Mouse (Mus musculus) MEL (cell line): ENCODE measurements around the gene Mrps9. TPM values are rescaled to one million over a fixed set of nuclear protein-coding genes. Genes with fewer than 3 reads are reported as not detected.

Experiments
- DNase-seq: peaks from one replicate; pipeline ENCODE4 v3.0.0; 2011; ENCODE audit warnings: low read depth, low spot score
- H3K27ac ChIP-seq: 2 replicates; pipeline ENCODE4 v1.5.1; 2012; ENCODE audit warnings: low read depth, mild to moderate bottlenecking, control low read depth, low read length, moderate library complexity; ENCODE audit not compliant: control insufficient read depth
- H3K27me3 ChIP-seq, 2 experiments: fragments of 150-350 bp in 1 of 2; sonication (generic) in 1 of 2; 2 replicates each; pipeline ENCODE4 v1.6.1; 2012; ENCODE audit warnings: low read length in 2 of 2, mild to moderate bottlenecking in 2 of 2, improper control_type of control experiment in 1 of 2, moderate library complexity in 1 of 2; ENCODE audit not compliant: insufficient read depth in 2 of 2, control insufficient read depth in 1 of 2
- H3K36me3 ChIP-seq, 2 experiments: 2 replicates each; pipeline ENCODE4 v1.6.1; 2012 to 2014; ENCODE audit warnings: low read length in 2 of 2, improper control_type of control experiment in 1 of 2, inconsistent platforms in 1 of 2, mild to moderate bottlenecking in 1 of 2; ENCODE audit not compliant: insufficient read depth in 2 of 2, control insufficient read depth in 1 of 2
- H3K4me1 ChIP-seq, 2 experiments: fragments of 150-350 bp in 1 of 2; sonication (generic) in 1 of 2; 2 replicates each; pipeline ENCODE4 v1.6.1; 2012; ENCODE audit warnings: low read length in 2 of 2, improper control_type of control experiment in 1 of 2, mild to moderate bottlenecking in 1 of 2; ENCODE audit not compliant: insufficient read depth in 2 of 2, control insufficient read depth in 1 of 2
- H3K4me3 ChIP-seq, 2 experiments: fragments of 150-350 bp in 1 of 2; sonication (generic) in 1 of 2; 2 replicates each; pipeline ENCODE4 v1.5.1; 2012; ENCODE audit warnings: low read depth in 2 of 2, low read length in 2 of 2, mild to moderate bottlenecking in 2 of 2, moderate library complexity in 2 of 2, control low read depth in 1 of 2, improper control_type of control experiment in 1 of 2; ENCODE audit not compliant: control insufficient read depth in 1 of 2, insufficient read depth in 1 of 2
- H3K79me2 ChIP-seq: 2 replicates; pipeline ENCODE4 v1.6.1; 2012; ENCODE audit warnings: mild to moderate bottlenecking, low read length, moderate library complexity; ENCODE audit not compliant: control insufficient read depth, poor library complexity, insufficient read depth
- H3K9ac ChIP-seq: 2 replicates; pipeline ENCODE4 v1.6.1; 2012; ENCODE audit warnings: low read depth, mild to moderate bottlenecking, control low read depth, low read length, moderate library complexity; ENCODE audit not compliant: control insufficient read depth, poor library complexity, severe bottlenecking
- H3K9me3 ChIP-seq: fragments of 150-350 bp; sonication (generic); replicated peaks from 2 replicates; pipeline ENCODE4 v1.6.1; 2012; ENCODE audit warnings: mild to moderate bottlenecking, low read length, improper control_type of control experiment, moderate library complexity; ENCODE audit not compliant: insufficient read depth
- BHLHE40 ChIP-seq: IDR thresholded peaks from 2 replicates; pipeline ENCODE4 v1.6.1; 2012; ENCODE audit warnings: low read depth, mild to moderate bottlenecking, inconsistent platforms, low read length, improper control_type of control experiment, borderline replicate concordance
- CHD1 ChIP-seq: IDR thresholded peaks from 2 replicates; pipeline ENCODE4 v1.6.1; 2012; ENCODE audit warnings: low read depth, mild to moderate bottlenecking, inconsistent platforms, low read length, improper control_type of control experiment
- E2F4 ChIP-seq: IDR thresholded peaks from 2 replicates; pipeline ENCODE4 v1.6.1; 2011; ENCODE audit warnings: low read depth, low read length, improper control_type of control experiment, borderline replicate concordance
- ELF1 ChIP-seq: IDR thresholded peaks from 2 replicates; pipeline ENCODE4 v1.6.1; 2014; ENCODE audit warnings: low read depth, mild to moderate bottlenecking, inconsistent platforms, low read length, improper control_type of control experiment, moderate library complexity
- ETS1 ChIP-seq: IDR thresholded peaks from 2 replicates; pipeline ENCODE4 v1.6.1; 2012; ENCODE audit warnings: low read depth, mild to moderate bottlenecking, inconsistent platforms, low read length, improper control_type of control experiment, moderate library complexity
- GABPA ChIP-seq: IDR thresholded peaks from 2 replicates; pipeline ENCODE4 v1.6.1; 2012; ENCODE audit warnings: low read depth, mild to moderate bottlenecking, inconsistent platforms, low read length, improper control_type of control experiment, moderate library complexity
- JUND ChIP-seq: IDR thresholded peaks from 2 replicates; pipeline ENCODE4 v1.6.1; 2011; ENCODE audit warnings: low read depth, mild to moderate bottlenecking, improper control_type of control experiment, low read length
- MAFK ChIP-seq: IDR thresholded peaks from 2 replicates; pipeline ENCODE4 v1.6.1; 2011; ENCODE audit warnings: low read depth, mild to moderate bottlenecking, low read length, improper control_type of control experiment, borderline replicate concordance
- MAX ChIP-seq: IDR thresholded peaks from 2 replicates; pipeline ENCODE4 v1.6.1; 2011; ENCODE audit warnings: low read length, improper control_type of control experiment
- MAZ ChIP-seq: IDR thresholded peaks from 2 replicates; pipeline ENCODE4 v1.6.1; 2012; ENCODE audit warnings: low read depth, mild to moderate bottlenecking, inconsistent platforms, low read length, improper control_type of control experiment
- NELFE ChIP-seq: IDR thresholded peaks from 2 replicates; pipeline ENCODE4 v1.6.1; 2011; ENCODE audit warnings: low read depth, low read length, improper control_type of control experiment
- NRF1 ChIP-seq: IDR thresholded peaks from 2 replicates; pipeline ENCODE4 v1.6.1; 2014; ENCODE audit warnings: low read depth, mild to moderate bottlenecking, inconsistent platforms, low read length, improper control_type of control experiment, moderate library complexity; ENCODE audit not compliant: poor library complexity, insufficient read depth, severe bottlenecking
- POLR2A ChIP-seq, 2 experiments: IDR thresholded peaks; 2 replicates each; pipeline ENCODE4 v1.6.1; 2011 to 2012; ENCODE audit warnings: low read length in 2 of 2, mild to moderate bottlenecking in 2 of 2, control low read depth in 1 of 2, improper control_type of control experiment in 1 of 2, low read depth in 1 of 2, moderate library complexity in 1 of 2; ENCODE audit not compliant: control insufficient read depth in 1 of 2, insufficient read depth in 1 of 2, poor library complexity in 1 of 2
- POLR2AphosphoS2 ChIP-seq: IDR thresholded peaks from 2 replicates; pipeline ENCODE4 v1.6.1; 2011; ENCODE audit warnings: low read length, improper control_type of control experiment
- POLR2AphosphoS5 ChIP-seq: IDR thresholded peaks from 2 replicates; pipeline ENCODE4 v1.6.1; 2012; ENCODE audit warnings: low read depth, borderline replicate concordance, mild to moderate bottlenecking, inconsistent platforms, low read length, moderate library complexity, mixed read lengths
- RCOR1 ChIP-seq: IDR thresholded peaks from 2 replicates; pipeline ENCODE4 v1.6.1; 2012; ENCODE audit warnings: low read depth, mild to moderate bottlenecking, inconsistent platforms, low read length, improper control_type of control experiment
- SIN3A ChIP-seq: IDR thresholded peaks from 2 replicates; pipeline ENCODE4 v1.6.1; 2012; ENCODE audit warnings: low read length, improper control_type of control experiment, inconsistent platforms
- SMC3 ChIP-seq: IDR thresholded peaks from 2 replicates; pipeline ENCODE4 v1.6.1; 2011; ENCODE audit warnings: low read depth, low read length, improper control_type of control experiment
- TAL1 ChIP-seq: IDR thresholded peaks from 2 replicates; pipeline ENCODE4 v1.6.1; 2012; ENCODE audit warnings: mild to moderate bottlenecking, inconsistent platforms, low read length, moderate library complexity, mixed read lengths
- TBP ChIP-seq: IDR thresholded peaks from 2 replicates; pipeline ENCODE4 v1.8.0; 2011; ENCODE audit warnings: low read depth, low read length, improper control_type of control experiment
- UBTF ChIP-seq: IDR thresholded peaks from 2 replicates; pipeline ENCODE4 v1.6.1; 2012; ENCODE audit warnings: low read depth, mild to moderate bottlenecking, inconsistent platforms, low read length, improper control_type of control experiment, moderate library complexity, borderline replicate concordance; ENCODE audit not compliant: insufficient read depth
- USF2 ChIP-seq, 2 experiments: IDR thresholded peaks; 2 replicates each; pipeline ENCODE4 v1.6.1; 2011 to 2012; ENCODE audit warnings: improper control_type of control experiment in 2 of 2, low read length in 2 of 2, borderline replicate concordance in 1 of 2, inconsistent platforms in 1 of 2, low read depth in 1 of 2, mild to moderate bottlenecking in 1 of 2; ENCODE audit not compliant: insufficient read depth in 1 of 2
- ZMIZ1 ChIP-seq: IDR thresholded peaks from 2 replicates; pipeline ENCODE4 v1.6.1; 2012; ENCODE audit warnings: low read depth, mild to moderate bottlenecking, inconsistent platforms, low read length, improper control_type of control experiment, moderate library complexity
- ZNF384 ChIP-seq: IDR thresholded peaks from 2 replicates; pipeline ENCODE4 v1.6.1; 2012; ENCODE audit warnings: low read depth, mild to moderate bottlenecking, inconsistent platforms, low read length, improper control_type of control experiment
- polyA plus RNA-seq, 2 experiments: library from polyadenylated mRNA; stranded (reverse) in 1 of 2; unstranded in 1 of 2; fragments of >175 nt in 1 of 2; fragments of >200 nt in 1 of 2; gene quantifications; 2 replicates each; pipeline versions ENCODE4 v1.2.1 to v1.2.4; 2012; ENCODE audit warnings: low replicate concordance in 2 of 2, low read depth in 1 of 2; ENCODE audit not compliant: insufficient read length in 2 of 2, insufficient read depth in 1 of 2, missing spikeins in 1 of 2
- total RNA-seq: library from RNA; depleted of rRNA; stranded (reverse); fragments of 300-350 nt; gene quantifications from 2 replicates; pipeline ENCODE4 v1.2.3, GENCODE M21; 2012

Gene Mrps9
- total and polyA plus RNA-seq, 3 experiments, result 67.4 to 68.4 TPM; not detected in 1

- no peaks in the 10 kb centered on the region for H3K4me1 ChIP-seq
- H3K9me3 ChIP-seq, result no peaks in the 10 kb centered on the region
- TF ChIP-seq JUND (no peak), TBP (no peak), MAZ (no peak), SIN3A (no peak), POLR2AphosphoS5 (no peak), NRF1 (no peak), TAL1 (no peak), POLR2A (IDR thresholded peaks at IDR 0.05; ENCODE audit: control insufficient read depth in 1 of 2, insufficient read depth in 1 of 2, low read depth in 1 of 2, low read length in 2 of 2, poor library complexity in 1 of 2) (no peak), ZNF384 (no peak), POLR2AphosphoS2 (no peak)
- H3K27me3 ChIP-seq, result no peaks in the 10 kb centered on the region
- no peaks in the 10 kb centered on the region for H3K79me2 ChIP-seq
- no peak overlapping the region for H3K27ac ChIP-seq
- H3K36me3 ChIP-seq, result no peaks in the 10 kb centered on the region; a peak in 1 of 4 replicates
- H3K4me3 ChIP-seq, result no peak overlapping the region
- no peak overlapping the region for H3K9ac ChIP-seq
- no peak for DNase-seq
These were observed 54.1 kb downstream of the Mrps9 start for GRCm38 (mm10) chr1:42905148-42905547.

GRCm38 (mm10) chr1:42906696-42907095, 55.7 kb downstream of the Mrps9 start:
- no peaks in the 10 kb centered on the region for H3K27me3 ChIP-seq
- no peaks in the 10 kb centered on the region for H3K4me1 ChIP-seq
- no peaks in the 10 kb centered on the region for H3K9me3 ChIP-seq
- TF ChIP-seq NELFE, result no peak
- TF ChIP-seq UBTF, result no peak
- TF ChIP-seq SIN3A, result no peak
- no peak for TF ChIP-seq MAX
- no peak overlapping the region for H3K9ac ChIP-seq
- DNase-seq, result no peak
- no peaks in the 10 kb centered on the region for H3K79me2 ChIP-seq
- H3K27ac ChIP-seq, result no peak overlapping the region
- no peaks in the 10 kb centered on the region; a peak in 1 of 4 replicates for H3K36me3 ChIP-seq
- H3K4me3 ChIP-seq, result no peak overlapping the region

- no peak overlapping the region for H3K4me3 ChIP-seq
- no peaks in the 10 kb centered on the region for H3K79me2 ChIP-seq
- no peak overlapping the region for H3K27ac ChIP-seq
- H3K9ac ChIP-seq, result no peak overlapping the region
- H3K9me3 ChIP-seq, result no peaks in the 10 kb centered on the region
- DNase-seq, result no peak
- no peaks in the 10 kb centered on the region; a peak in 1 of 4 replicates for H3K36me3 ChIP-seq
- H3K27me3 ChIP-seq, result no peaks in the 10 kb centered on the region
- no peaks in the 10 kb centered on the region for H3K4me1 ChIP-seq
- TF ChIP-seq MAFK (no peak), POLR2AphosphoS2 (no peak), SIN3A (no peak), ETS1 (no peak), CHD1 (no peak), TBP (no peak), SMC3 (no peak), ZNF384 (no peak), RCOR1 (no peak), ZMIZ1 (no peak), NELFE (no peak), GABPA (no peak), BHLHE40 (no peak), E2F4 (no peak), USF2 (IDR thresholded peaks at IDR 0.05; ENCODE audit: borderline replicate concordance in 1 of 2, insufficient read depth in 1 of 2, low read depth in 1 of 2, low read length in 2 of 2) (no peak), MAX (no peak), JUND (no peak), ELF1 (no peak), TAL1 (no peak)
These were observed 56.1 kb downstream of the Mrps9 start for GRCm38 (mm10) chr1:42907153-42907552.
